Mouse (Mus musculus): Measurements from ENCODE around the gene AI593442.

Gene AI593442

DNA sequence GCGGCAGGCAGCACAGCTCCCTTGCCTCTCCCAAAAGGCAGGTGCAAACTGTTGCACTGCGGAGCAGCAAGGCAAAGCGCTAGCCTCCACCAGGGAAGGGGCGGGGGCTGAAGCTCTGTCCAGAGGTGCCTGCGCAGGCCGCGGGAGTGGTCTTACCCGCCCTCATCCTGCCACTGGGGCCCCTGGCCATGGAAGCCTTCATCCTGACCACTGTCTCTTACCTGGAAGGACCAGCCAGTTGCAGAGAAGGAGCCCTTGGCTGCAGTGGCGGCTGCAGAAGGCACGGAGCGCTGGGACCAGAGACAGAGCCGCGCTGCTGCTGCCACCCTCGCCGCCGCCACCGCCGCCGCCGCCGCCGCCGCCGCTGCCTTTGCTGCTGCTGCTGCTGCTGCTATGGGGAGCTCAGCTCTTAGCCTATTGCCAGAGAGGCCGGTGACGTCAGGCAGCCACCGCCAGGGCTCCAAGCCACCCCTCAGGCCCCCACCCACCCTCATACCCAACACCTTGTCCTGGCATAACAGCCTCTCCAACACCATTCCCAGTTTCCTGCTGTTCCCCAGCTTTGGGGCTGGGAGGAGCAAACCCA lies at the start of gene AI593442:
AI593442 (minus strand) TSS at position 419 of the 586 bp plus-strand sequence.
- no peak for DNase-seq

DNA sequence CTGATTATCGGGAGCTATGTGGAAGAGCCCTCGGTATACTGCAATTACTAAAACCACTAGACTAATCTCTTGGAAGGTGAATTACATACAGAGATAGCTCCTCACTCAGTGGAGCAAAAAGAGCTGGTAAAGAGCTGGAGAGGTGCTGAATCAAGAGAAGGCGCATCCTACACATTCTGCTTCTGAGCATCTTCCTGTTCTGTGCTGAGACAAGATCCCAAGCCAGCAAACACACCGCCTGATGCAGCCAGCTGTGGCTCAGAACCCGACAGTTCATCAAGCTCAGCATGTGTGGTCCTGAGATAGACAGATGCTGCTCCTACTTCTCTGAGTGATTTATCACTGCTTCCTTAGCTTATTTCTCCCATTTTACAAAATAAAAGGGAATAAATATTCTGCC lies 49.2 kb upstream of the AI593442 start:
- DNase-seq, result no peak

DNA sequence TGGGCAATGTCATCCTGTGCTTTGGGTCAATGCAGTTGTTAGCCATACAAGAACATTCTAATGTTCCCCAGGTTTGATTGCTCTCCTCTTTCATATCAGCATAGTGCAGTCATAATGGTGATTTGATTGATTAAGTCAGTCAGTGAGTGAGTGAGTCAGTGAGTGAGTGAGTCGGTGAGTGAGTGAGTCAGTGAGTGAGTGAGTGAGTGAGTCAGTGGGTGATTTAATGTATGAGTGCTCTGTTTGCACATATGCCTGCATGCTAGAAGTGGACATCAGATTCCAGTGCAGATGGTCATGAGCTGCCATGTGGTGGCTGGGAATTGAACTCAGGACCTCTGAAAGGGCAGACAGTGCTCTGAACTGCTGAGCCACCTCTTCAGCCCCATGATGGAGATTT lies 43.0 kb upstream of the AI593442 start:
- DNase-seq, result no peak

DNA sequence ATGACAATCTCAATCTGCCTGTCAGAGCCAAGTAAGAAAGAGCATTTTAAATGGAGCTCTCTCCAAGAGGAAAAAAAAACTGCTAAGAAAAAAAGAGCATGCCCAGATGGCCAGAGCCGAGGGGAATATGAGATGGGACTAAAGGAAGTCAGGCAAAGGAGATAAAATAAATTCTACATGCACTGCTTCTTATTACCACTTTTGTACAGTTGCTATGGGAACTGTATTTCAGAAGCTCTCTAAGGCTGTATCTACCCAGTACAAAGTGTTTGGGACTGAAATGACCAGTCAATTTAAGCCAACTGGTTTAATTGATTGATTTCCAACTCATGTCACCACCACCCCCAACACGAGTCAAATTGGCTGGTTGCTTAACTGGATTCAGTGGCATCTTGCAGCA lies 40.0 kb upstream of the AI593442 start:
- no peak for DNase-seq

DNA sequence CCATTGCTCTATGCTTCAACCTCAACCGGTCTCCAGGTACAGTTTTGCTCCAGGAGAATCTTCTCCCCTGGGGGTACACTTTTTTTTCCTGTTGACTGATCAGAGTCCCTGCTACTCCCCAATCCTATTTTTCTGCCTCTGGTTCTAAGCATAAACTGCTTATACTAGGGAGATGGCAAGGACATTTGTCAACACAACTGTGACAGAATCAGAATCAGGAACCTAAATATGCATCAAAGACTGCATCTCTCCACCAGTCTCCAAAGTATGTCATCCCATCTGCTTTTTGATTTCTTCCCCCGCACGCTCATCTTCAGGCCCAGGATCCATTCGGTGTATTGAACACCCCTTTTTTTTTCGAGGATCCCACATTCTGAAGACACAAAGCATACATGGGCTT lies 456 bp upstream of the AI593442 start:
- DNase-seq, result no peak

DNA sequence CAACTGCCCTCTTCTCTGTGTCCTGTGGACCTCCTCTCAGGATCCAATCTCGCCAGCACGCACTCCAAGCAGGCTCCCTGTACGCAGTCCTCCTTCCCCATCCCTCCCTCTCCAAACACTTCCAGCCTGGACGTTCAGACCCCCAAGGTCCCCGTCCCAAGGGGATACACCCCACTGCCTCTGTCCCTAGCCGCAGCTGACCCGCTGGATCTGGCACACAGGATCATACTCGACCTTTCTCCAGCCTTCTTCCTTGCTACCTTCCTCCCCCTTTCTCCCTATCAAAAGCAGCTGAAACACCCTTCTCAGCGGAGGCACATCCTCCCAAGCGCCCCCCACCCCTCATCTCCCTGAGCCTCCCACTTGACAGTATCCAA lies 753 bp downstream of the AI593442 start:
- DNase-seq, result no peak

DNA sequence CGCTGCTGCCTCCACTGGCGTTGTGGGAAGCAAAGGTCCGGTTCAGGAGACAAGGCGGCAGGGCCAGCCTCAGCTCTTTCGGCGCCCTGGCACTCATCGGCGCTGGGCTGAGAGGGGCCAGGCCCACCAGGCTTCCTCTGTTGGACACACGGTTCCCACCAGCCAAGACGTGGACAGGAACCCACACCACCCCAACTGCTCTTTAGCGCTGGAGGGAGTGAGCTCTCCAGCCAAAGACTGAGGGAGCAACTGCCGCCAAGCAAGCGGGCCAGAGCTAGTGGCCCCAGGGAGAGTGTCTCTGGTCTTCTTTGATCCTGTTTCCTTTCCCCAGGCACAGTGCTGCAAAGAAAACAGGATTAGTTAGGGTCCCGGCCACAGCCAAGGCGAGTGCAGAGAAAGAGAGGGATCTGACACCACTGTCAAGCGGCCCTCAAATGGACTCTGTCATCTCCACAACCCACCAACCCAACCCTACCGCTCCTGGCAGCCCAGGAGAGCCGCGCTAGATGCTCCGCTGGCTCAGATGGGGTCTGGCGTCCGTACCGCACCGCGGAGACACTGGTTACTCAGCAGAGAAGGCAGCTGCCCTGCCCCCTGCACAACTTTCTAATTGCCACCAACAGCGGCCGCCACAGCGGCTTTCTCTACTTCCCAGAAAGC lies 1.3 kb downstream of the AI593442 start:
- no peak for DNase-seq

DNA sequence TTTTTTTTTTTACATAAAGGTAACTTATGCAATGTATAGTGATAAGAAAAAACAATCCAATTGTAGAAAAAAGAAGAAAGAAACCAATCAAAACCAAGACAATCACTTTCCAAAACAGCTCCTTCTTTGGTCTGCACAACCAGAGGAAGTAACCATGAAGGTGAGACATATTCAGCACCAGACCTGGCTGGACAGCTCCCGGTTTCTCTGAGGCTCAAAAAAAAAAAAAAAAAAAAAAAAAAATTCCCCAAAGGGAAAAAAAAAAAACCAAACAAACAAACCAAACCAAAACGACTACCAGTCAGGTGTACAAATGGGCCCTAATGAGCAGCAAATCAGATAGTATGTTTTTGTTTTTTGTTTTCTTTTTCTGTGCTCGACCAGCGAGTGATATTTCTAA lies 3.0 kb downstream of the AI593442 start:
- DNase-seq, result peak; percentile 48 to 77

DNA sequence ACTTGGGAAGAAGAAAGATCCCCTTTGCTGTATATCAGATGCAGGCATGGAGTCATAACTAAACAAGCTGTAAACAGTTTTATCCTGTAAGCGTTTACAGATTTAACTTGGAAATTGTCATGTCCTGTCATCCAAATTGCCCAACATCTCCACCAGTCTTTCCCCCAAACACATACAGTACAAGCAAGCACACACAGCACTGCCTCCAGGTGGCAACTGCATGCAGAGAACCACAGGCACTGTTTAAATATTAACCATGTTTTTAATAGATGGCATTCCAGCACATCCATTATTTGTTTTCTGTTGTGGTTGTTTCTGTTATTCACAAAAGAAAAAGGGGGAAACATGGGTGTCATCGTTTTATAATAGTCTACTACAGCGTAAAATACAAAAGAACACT lies 3.6 kb downstream of the AI593442 start:
- DNase-seq, result no peak

DNA sequence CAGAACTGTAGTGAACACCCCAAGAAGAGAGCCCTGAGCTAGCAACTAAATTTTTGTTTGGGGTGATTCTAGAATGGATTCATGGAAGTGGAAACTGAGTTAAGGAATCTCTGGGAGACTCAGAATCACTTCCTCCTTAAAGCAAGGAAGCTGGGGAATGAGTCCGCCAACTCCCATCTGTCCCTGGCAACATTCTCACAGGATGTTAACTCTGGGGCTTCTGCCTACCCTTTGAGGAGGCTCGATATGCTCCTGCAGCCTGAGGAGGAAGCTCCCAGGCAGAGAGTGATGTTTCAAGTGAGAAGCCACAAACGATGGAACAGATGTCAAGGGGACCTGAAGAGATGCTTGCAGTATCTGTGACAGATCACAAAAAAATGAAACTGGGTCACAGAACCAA lies 18.2 kb downstream of the AI593442 start:
- no peak for DNase-seq

DNA sequence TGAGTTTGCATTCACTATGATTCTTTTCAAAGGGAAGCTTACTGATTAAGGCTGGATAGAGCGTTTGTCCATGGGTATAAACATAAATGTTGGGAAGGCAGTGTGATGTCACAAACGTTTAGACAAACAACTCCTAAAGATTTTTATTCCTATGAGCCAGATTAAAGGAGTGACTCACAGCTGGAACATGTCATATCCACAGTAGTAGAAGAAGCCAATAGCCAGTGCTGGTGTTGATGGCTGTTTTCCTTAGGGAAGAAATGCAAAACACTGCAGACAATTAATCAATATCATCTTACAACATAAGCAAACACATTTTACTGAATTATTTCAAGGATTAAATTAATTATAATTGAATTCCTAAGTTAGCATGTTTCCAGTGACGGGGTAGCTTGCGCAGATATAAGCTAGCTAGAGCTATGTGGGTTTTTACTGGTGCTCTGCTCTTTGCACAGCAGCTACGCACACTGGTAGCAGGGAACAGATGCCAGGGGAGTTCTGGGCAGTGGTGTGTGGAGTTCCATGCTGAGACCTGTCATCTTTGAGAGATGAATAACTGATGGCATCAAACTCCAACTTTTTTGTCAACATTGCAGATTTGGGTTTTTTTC lies 29.1 kb downstream of the AI593442 start:
- DNase-seq, result no peak

DNA sequence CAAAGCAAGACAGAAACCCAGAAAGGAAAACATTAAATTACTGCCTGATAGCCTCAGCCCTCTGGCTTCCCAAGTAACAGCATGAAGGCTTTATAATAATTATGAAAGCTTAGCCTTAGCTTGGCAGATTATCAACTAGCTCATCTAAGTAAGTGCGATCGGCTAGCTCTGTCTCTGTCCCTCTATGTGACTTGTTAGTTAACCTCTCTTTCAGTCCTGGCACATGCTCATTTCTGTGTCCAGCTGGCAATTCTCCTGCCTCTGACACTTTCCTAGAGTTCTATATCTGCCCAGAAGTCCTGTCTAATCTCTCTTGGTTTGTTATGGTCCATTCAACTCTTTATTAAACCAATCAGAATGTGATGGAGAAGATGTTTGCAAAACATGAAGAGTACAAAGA lies 34.3 kb downstream of the AI593442 start:
- no peak for DNase-seq

DNA sequence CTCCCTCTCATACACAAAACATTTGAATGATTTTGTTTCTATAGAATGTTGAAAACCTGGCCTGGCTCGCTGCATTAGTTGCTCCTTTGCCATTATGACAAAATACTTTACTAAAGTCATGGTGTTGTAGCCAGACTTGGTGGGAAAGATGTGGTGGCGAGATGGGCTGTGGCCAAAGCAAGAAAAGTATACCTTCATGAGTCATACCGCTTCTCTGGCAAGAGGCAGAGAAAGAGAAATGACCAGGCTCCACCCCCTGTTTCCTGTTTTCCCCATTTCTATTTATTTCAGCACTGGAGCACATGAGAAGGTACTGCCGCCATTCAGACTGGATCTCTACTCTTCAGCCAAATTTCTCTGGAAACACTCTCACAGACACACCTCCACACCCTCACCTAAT lies 35.0 kb downstream of the AI593442 start:
- no peak for DNase-seq

DNA sequence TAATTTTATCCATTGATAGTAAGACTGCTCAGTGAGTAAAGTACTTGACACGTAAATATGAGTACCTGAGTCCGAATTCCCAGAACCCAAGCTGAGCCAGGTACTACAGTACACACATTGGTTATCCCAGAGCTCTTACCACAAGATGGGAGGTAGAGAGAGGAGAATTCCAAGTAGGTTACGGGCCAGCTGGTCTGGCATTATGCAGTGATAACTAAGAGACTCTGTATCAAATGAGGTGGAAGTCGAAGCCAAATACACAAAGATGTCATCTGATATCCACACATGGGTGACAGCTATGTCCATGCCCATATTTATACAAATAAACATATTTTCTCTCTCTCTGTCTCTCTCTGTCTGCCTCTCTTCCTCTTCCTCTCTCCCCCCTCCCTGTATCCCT lies 35.4 kb downstream of the AI593442 start:
- no peak for DNase-seq

DNA sequence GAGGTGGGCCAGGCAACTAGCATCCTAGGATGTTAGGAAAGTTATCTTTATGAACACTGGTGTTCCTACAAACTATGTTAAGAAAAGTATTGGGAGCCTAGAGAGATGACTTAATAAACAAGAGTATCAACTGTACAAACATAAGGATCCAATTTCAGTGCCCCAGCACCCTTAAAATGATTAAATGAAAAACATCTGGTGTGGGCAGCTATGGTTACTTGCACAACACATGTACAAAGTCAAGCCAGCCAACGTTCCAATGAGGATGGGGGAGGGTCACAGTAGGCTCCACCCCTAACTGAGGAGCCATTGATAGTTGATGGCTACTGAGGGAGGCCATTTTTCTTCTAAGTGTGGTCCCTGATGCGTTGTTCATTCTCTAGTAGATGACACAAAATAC lies 43.6 kb downstream of the AI593442 start:
- no peak for DNase-seq

DNA sequence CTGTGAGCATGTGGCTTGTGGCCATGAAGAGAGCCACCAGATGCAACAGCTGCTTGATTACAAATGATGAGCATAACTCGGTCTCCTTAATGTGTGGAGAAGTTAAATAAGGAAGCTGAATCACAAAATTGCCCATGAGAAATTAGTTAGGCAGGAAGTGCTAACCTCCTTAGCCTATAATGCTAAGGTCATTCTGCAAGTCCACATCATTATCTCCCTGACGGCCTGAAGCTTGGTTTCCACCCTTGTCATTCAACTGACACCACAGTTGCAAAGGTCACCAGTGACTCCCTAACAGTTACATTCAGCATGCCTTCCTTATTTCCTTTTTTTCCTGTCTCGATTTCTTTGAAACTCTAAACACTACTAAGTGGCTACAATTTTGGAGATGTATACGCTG lies 55.7 kb downstream of the AI593442 start:
- DNase-seq, result no peak

Data from kidney, postnatal 25 days (tissue).